Mouse (Mus musculus): Measurements from ENCODE around the gene Gm2004.
"Not testable (repeated sequence)": the region's sequence is repeated elsewhere in the genome, so short reads cannot be mapped to it uniquely, and the experiment has no call there.

Gene Gm2004

DNA sequence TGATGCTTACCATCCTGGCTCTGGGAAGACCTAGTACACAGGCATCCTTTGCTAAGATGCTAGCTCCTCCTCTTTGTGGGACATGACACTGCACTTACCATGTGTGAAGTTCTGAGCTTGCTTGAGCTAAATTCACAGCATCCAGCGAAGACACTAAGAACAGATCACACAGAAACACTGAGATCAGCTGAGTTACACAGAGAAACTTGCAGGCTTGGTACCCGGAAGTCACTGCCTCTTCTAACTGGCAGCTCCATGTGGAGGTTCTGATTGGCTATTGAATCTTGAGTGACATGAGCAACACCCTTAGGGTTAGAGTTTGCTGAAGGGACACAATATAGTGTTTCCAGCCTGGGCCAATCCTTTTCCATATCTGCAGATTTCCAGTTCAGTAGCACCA is at the start of gene Gm2004:
Gm2004 (minus strand) TSS at position 101 of the 400 bp plus-strand sequence.
- not testable (repeated sequence) for DNase-seq (ENCODE audit: low spot score in 2 of 2)
